Mouse (Mus musculus): Measurements from ENCODE around the gene Rpl13a. TPM values are rescaled to one million over a fixed set of nuclear protein-coding genes. Genes with fewer than 3 reads are reported as not detected.

The Rpl13a gene
- polyA plus RNA-seq, 1 experiment from 2014 or later, result 602 TPM

DNA sequence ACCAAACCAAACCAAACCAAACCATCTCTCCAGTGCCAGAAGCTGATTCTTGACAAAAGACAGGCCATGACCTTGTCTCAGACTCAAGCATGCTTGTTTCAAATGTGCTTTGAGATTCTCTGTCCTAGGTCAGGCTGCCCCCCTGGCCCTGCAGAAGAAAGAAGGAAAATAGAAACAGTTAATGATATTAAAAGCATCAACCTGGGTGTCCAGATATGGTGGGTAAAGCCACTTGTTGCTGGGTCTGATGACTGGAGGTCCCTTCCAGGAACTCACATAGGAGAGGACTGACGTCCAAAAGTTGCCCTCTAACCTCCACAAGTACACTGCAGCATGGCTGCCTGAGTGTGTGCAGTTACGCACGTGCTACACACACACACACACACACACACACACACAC lies 32.3 kb upstream of the Rpl13a start:
- Histone ChIP-seq H3K27me3 (ENCODE audit: control insufficient read depth, insufficient read depth, low read depth, low read length) (peaks cover 29% of the 10 kb centered on the region), H3K9ac (ENCODE audit: low read depth, low read length) (no peak overlapping the region), H3K4me1 (ENCODE audit: control insufficient read depth, insufficient read depth, low read length) (peaks cover 8% of the 10 kb centered on the region), H3K36me3 (ENCODE audit: control insufficient read depth, insufficient read depth, low read length) (peaks cover 13% of the 10 kb centered on the region), H3K27ac (ENCODE audit: low read length) (no peak overlapping the region), H3K4me2 (ENCODE audit: low read length) (no peak overlapping the region), H3K4me3 (ENCODE audit: low read depth, low read length) (no peak overlapping the region), H3K9me3 (replicated peaks; ENCODE audit: control insufficient read depth, low read length, poor library complexity, severe bottlenecking) (no peaks in the 10 kb centered on the region)
- no peak for ATAC-seq
- 97% methylated on average over 3 of the region's 3 CpGs for WGBS

DNA sequence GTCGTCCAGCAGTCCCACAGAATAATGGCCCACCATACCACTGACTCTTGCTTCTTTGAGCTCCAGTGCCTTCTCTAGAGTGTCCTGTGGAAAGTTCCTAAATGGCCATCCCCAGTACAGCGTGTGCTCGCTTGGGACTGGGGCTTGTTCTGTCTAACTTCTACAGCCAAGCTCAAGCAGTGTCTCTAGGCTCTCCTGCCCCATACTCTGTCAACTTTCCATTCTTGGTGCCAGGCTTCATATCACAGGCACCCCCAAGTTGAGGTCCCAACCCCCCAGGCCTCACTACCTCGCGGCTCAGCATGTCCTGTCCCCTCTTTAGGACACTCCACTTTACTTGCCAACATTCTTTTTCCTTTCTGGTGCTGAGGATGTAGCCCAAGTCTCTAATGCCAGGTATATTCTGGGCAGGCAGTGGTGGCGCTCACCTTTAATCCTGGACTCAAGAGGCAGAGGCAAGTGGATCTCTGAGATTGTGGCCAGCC lies 31.8 kb upstream of the Rpl13a start:
- 92% methylated on average over 6 of the region's 6 CpGs for WGBS
- Histone ChIP-seq H3K27me3 (ENCODE audit: control insufficient read depth, insufficient read depth, low read depth, low read length) (peaks cover 24% of the 10 kb centered on the region), H3K9me3 (replicated peaks; ENCODE audit: control insufficient read depth, low read length, poor library complexity, severe bottlenecking) (no peaks in the 10 kb centered on the region), H3K27ac (ENCODE audit: low read length) (no peak overlapping the region), H3K36me3 (ENCODE audit: control insufficient read depth, insufficient read depth, low read length) (peaks cover 13% of the 10 kb centered on the region), H3K9ac (ENCODE audit: low read depth, low read length) (no peak overlapping the region), H3K4me2 (ENCODE audit: low read length) (no peak overlapping the region), H3K4me1 (ENCODE audit: control insufficient read depth, insufficient read depth, low read length) (peaks cover 10% of the 10 kb centered on the region), H3K4me3 (ENCODE audit: low read depth, low read length) (no peak overlapping the region)
- no peak for ATAC-seq

DNA sequence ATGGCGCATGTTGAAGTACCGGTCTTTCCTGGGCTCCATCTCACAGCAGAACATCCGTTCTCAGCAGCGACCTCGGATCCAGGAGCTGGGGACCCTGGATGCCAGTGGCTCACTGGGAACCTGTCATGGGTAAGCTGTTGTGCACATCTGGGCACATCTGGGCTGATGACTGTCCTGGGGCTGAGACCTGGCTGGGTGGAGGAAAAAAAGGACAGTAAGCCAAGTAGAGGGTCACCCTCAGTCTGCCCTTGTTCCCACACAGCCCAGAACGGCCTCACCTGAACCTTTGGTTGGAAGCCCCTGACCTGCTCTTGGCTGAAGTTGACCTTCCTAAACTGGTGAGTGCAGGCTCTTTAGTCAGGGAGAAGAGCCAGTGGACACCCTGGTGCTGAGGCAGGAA lies 30.4 kb upstream of the Rpl13a start:
- Histone ChIP-seq H3K4me3 (ENCODE audit: low read depth, low read length) (no peak overlapping the region), H3K36me3 (ENCODE audit: control insufficient read depth, insufficient read depth, low read length) (peaks cover 13% of the 10 kb centered on the region), H3K27me3 (ENCODE audit: control insufficient read depth, insufficient read depth, low read depth, low read length) (peaks cover 10% of the 10 kb centered on the region), H3K27ac (ENCODE audit: low read length) (no peak overlapping the region), H3K4me2 (ENCODE audit: low read length) (no peak overlapping the region), H3K4me1 (ENCODE audit: control insufficient read depth, insufficient read depth, low read length) (peaks cover 14% of the 10 kb centered on the region), H3K9me3 (replicated peaks; ENCODE audit: control insufficient read depth, low read length, poor library complexity, severe bottlenecking) (no peaks in the 10 kb centered on the region), H3K9ac (ENCODE audit: low read depth, low read length) (no peak overlapping the region)
- ATAC-seq, result no peak
- 96% methylated on average over 6 of the region's 6 CpGs for WGBS

DNA sequence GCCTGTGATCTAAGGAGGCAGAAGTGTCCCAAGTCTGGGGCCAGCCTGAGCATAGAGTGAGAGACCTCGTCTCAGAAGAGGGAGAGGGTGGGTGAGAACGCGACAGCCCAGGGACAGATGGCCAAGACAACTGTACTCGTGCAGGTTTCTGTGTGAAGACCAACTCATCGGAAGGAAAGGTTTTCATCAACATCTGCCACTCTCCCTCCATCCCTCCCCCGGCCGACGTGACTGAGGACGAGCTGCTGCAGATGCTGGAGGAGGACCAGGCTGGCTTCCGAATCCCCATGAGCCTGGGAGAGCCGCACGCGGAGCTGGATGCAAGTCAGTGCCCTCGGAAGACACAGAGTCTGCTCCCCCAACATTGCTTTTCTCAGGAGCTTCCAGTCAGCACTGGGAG lies 28.9 kb upstream of the Rpl13a start:
- Histone ChIP-seq H3K4me3 (ENCODE audit: low read depth, low read length) (no peak overlapping the region), H3K27me3 (ENCODE audit: control insufficient read depth, insufficient read depth, low read depth, low read length) (no peaks in the 10 kb centered on the region), H3K9ac (ENCODE audit: low read depth, low read length) (no peak overlapping the region), H3K4me1 (ENCODE audit: control insufficient read depth, insufficient read depth, low read length) (peaks cover 15% of the 10 kb centered on the region), H3K36me3 (ENCODE audit: control insufficient read depth, insufficient read depth, low read length) (peaks cover 13% of the 10 kb centered on the region), H3K9me3 (replicated peaks; ENCODE audit: control insufficient read depth, low read length, poor library complexity, severe bottlenecking) (no peaks in the 10 kb centered on the region), H3K4me2 (ENCODE audit: low read length) (no peak overlapping the region), H3K27ac (ENCODE audit: low read length) (no peak overlapping the region)
- ATAC-seq, result no peak
- WGBS, result 91% methylated on average over 14 of the region's 14 CpGs

DNA sequence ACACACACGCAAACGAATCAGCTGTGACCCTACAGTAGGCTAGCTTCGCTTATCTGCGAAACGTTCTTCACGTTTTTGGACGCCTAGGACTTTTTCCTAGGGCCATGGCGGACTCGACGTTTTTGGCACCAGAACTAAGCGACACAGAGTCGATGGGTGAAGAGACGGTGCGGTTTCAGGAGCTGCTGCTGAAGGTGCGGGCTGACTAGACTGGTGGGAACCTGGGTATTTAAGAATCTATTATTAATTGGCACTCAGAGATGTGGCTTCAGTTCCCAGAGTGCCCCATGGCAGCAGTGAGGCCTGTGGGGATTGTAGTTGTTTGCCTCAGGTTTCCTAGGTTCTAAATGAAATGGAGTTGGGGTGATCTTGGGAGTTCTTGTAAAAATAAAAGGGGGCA lies 27.6 kb upstream of the Rpl13a start:
- no peak overlapping the region for H3K9ac ChIP-seq (ENCODE audit: low read depth, low read length)
- H3K9me3 ChIP-seq (replicated peaks; ENCODE audit: control insufficient read depth, low read length, poor library complexity, severe bottlenecking), result no peaks in the 10 kb centered on the region
- peaks cover 13% of the 10 kb centered on the region for H3K36me3 ChIP-seq (ENCODE audit: control insufficient read depth, insufficient read depth, low read length)
- peaks cover 13% of the 10 kb centered on the region for H3K4me1 ChIP-seq (ENCODE audit: control insufficient read depth, insufficient read depth, low read length)
- WGBS, result 97% methylated on average over 15 of the region's 15 CpGs
- no peak overlapping the region for H3K4me2 ChIP-seq (ENCODE audit: low read length)
- no peaks in the 10 kb centered on the region for H3K27me3 ChIP-seq (ENCODE audit: control insufficient read depth, insufficient read depth, low read depth, low read length)
- H3K4me3 ChIP-seq (ENCODE audit: low read depth, low read length), result no peak overlapping the region
- no peak overlapping the region for H3K27ac ChIP-seq (ENCODE audit: low read length)
- no peak for ATAC-seq

DNA sequence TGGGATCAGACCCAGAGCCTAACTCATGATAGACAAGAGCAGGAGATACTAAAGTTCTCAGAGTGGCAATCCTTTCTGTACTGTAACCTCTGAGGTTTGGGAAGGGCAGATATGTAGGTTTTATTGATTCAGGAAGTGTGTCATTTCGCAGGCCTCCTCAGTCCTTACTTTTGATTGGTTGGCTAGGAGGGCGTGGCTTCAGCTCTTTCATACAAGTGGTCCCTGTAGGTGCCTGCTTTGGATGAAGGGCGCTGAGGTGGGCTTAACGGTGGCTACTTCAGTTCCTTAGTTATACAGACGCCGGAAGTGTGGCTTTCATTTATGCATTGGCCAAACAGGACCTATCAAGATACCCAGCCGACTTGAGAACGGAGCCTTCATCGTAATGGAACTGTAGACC lies 27.0 kb upstream of the Rpl13a start:
- Histone ChIP-seq H3K4me2 (ENCODE audit: low read length) (peak overlapping the region; percentile 57; the same call in 1 of the 2 replicates), H3K36me3 (ENCODE audit: control insufficient read depth, insufficient read depth, low read length) (peaks cover 13% of the 10 kb centered on the region), H3K27me3 (ENCODE audit: control insufficient read depth, insufficient read depth, low read depth, low read length) (no peaks in the 10 kb centered on the region), H3K4me1 (ENCODE audit: control insufficient read depth, insufficient read depth, low read length) (peaks cover 13% of the 10 kb centered on the region), H3K9me3 (replicated peaks; ENCODE audit: control insufficient read depth, low read length, poor library complexity, severe bottlenecking) (no peaks in the 10 kb centered on the region), H3K27ac (ENCODE audit: low read length) (no peak overlapping the region), H3K9ac (ENCODE audit: low read depth, low read length) (no peak overlapping the region), H3K4me3 (ENCODE audit: low read depth, low read length) (no peak overlapping the region)
- 81% methylated on average over 9 of the region's 9 CpGs for WGBS
- no peak for ATAC-seq

DNA sequence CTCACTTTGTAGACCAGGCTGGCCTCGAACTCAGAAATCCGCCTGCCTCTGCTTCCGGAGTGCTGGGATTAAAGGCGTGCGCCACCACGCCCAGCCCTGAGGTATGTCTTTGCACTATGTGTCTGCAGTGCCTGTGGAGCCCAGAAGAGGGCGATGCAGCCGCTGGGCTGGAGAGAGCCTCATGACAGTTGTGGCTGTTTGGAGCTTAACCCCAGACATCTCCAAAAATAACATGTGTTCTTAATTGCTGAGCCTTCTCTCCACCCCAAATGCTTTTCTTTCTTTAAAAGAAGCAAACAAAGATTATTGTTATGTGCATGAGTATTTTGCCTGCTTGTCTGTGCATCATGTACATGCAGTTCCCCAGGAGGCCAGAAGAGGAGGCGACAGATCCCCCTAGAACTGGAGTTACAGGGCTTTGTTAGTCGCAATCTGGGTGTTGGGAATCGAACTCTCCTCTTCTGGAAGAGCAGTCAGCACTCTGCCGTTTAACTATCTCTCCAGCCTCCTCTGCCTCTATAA lies 26.5 kb upstream of the Rpl13a start:
- Histone ChIP-seq H3K9me3 (replicated peaks; ENCODE audit: control insufficient read depth, low read length, poor library complexity, severe bottlenecking) (no peaks in the 10 kb centered on the region), H3K4me3 (ENCODE audit: low read depth, low read length) (peak overlapping the region; percentile 70), H3K36me3 (ENCODE audit: control insufficient read depth, insufficient read depth, low read length) (peaks cover 9% of the 10 kb centered on the region), H3K27me3 (ENCODE audit: control insufficient read depth, insufficient read depth, low read depth, low read length) (no peaks in the 10 kb centered on the region), H3K4me2 (ENCODE audit: low read length) (peak overlapping the region; percentile 57), H3K4me1 (ENCODE audit: control insufficient read depth, insufficient read depth, low read length) (peaks cover 13% of the 10 kb centered on the region), H3K9ac (ENCODE audit: low read depth, low read length) (peak overlapping the region; percentile 33; the same call in 1 of the 2 replicates), H3K27ac (ENCODE audit: low read length) (peak overlapping the region; percentile 97)
- WGBS, result 78% methylated on average over 12 of the region's 12 CpGs
- 0 out of 2 replicates have a peak, but pooled peaks have one; percentile 9 for ATAC-seq

DNA sequence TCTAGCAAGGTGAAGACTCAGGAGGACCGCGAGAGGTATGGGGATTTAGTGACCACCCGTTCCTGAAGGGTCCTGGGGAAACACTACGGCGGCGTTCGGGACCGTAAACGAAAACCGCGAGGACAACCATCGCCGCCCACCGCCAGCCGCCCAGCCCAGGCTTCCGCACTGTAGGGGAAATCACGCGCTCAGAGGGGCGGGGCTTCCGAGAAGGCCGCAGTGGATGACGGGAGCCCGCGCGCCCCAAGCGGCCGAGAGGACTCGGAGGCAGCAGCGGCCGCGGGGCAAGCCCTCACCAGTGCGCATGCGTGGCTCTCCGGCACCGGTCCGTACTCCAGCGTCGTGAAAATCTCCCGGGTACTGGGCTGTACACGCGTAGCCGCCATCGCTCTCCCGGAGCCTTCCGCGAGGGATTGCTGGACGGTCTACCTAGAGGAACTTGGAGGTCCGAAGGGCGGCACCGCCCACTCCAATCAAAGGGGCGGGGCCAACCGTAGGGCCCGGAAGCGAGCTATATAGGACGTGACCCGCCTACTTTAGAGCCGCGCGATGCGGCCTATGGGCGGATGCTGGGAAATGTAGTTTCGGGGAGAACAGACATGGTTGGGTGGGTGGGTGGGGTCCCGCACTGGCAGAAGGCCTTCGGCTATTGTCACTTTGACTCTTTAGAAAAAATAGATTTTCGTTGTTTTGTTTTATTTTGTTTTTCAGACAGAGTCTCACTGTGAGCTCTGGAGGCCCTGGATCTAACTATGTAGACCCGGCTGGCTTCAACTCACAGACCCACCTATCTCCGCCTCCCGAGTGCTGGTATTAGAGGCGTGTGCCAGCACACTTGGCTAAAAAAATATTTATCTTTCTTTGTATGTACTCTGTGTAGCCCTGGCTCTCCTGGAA lies 25.8 kb upstream of the Rpl13a start, which contains the start of the genes Pih1d1 and Aldh16a1:
Gene Pih1d1 (plus strand): TSS at position 208 of the 897 bp plus-strand sequence.
Gene Aldh16a1 (minus strand): TSS at position 489 of the 897 bp plus-strand sequence.
- Histone ChIP-seq H3K9me3 (replicated peaks; ENCODE audit: control insufficient read depth, low read length, poor library complexity, severe bottlenecking) (no peaks in the 10 kb centered on the region), H3K4me1 (ENCODE audit: control insufficient read depth, insufficient read depth, low read length) (peaks cover 13% of the 10 kb centered on the region), H3K9ac (ENCODE audit: low read depth, low read length) (peak within 1 kb of the TSS; percentile 90), H3K27me3 (ENCODE audit: control insufficient read depth, insufficient read depth, low read depth, low read length) (no peaks in the 10 kb centered on the region), H3K4me3 (ENCODE audit: low read depth, low read length) (peak within 1 kb of the TSS; percentile 70), H3K4me2 (ENCODE audit: low read length) (peak within 1 kb of the TSS; percentile 66), H3K27ac (ENCODE audit: low read length) (peak within 1 kb of the TSS; percentile 97), H3K36me3 (ENCODE audit: control insufficient read depth, insufficient read depth, low read length) (peaks cover 9% of the 10 kb centered on the region)
- whole genome bisulfite sequencing, result 4% methylated on average over 69 of the region's 69 CpGs
- peak; percentile 96 for ATAC-seq

DNA sequence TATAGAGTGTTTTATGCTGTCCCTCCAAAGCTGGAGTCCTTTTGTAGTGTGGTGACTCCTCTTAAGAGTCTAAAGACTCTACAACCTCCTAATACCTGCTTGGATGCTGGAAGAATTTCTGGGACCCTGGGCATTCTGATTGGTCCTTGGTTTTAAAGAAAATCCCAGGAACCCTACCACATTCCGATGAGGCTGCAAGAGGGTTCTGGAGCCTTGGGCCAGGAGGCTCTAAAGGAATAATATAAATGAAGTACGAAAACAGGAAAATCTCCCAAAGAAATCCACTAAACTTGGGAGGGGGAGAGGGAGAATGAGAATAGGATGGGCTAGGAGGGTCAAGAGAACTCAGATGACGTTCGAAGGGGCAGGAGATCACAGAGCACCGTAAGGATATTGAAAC lies 25.0 kb upstream of the Rpl13a start:
- H3K27ac ChIP-seq (ENCODE audit: low read length), result peak overlapping the region; percentile 97
- no peaks in the 10 kb centered on the region for H3K9me3 ChIP-seq (replicated peaks; ENCODE audit: control insufficient read depth, low read length, poor library complexity, severe bottlenecking)
- peak overlapping the region; percentile 90 for H3K9ac ChIP-seq (ENCODE audit: low read depth, low read length)
- WGBS, result 2% methylated on average over 5 of the region's 5 CpGs
- H3K4me1 ChIP-seq (ENCODE audit: control insufficient read depth, insufficient read depth, low read length), result peaks cover 13% of the 10 kb centered on the region
- H3K27me3 ChIP-seq (ENCODE audit: control insufficient read depth, insufficient read depth, low read depth, low read length), result no peaks in the 10 kb centered on the region
- ATAC-seq, result peak; percentile 19; the same call in 1 of the 2 replicates
- H3K36me3 ChIP-seq (ENCODE audit: control insufficient read depth, insufficient read depth, low read length), result peaks cover 5% of the 10 kb centered on the region
- peak overlapping the region; percentile 70 for H3K4me3 ChIP-seq (ENCODE audit: low read depth, low read length)
- peak overlapping the region; percentile 66 for H3K4me2 ChIP-seq (ENCODE audit: low read length)
